Mouse (Mus musculus): ENCODE results near the gene Cysltr2. TPM values are rescaled to one million over a fixed set of nuclear protein-coding genes. Genes with fewer than 3 reads are reported as not detected.

The Cysltr2 gene
- total and polyA plus RNA-seq, 3 experiments: 0.22 TPM; not detected in 2

GRCm38 (mm10) chr14:73094802-73095550 is 46.1 kb upstream of the Cysltr2 start:
- no peak overlapping the region for H3K27ac ChIP-seq (ENCODE audit: control insufficient read depth, low read depth, low read length)
- DNase-seq (ENCODE audit: low read depth, low spot score): no peak
- TF ChIP-seq RAD21 (IDR thresholded peaks at IDR 0.05; ENCODE audit: low read depth, low read length) (no peak), HCFC1 (IDR thresholded peaks at IDR 0.05; ENCODE audit: low read depth, low read length) (no peak), CTCF (IDR thresholded peaks at IDR 0.05 in 2 of 3, conservative IDR thresholded peaks at IDR 0.05 in 1 of 3; ENCODE audit: control insufficient read depth in 1 of 3, insufficient read depth in 1 of 3, low read depth in 2 of 3, low read length in 3 of 3, poor library complexity in 1 of 3, severe bottlenecking in 1 of 3) (no peak), POLR2AphosphoS5 (IDR thresholded peaks at IDR 0.05; ENCODE audit: borderline replicate concordance, low read depth, low read length) (no peak), USF1 (IDR thresholded peaks at IDR 0.05; ENCODE audit: low read depth, low read length) (no peak), JUND (IDR thresholded peaks at IDR 0.05; ENCODE audit: low read depth, low read length) (no peak), NELFE (IDR thresholded peaks at IDR 0.05; ENCODE audit: low read depth, low read length) (no peak), ELF1 (IDR thresholded peaks at IDR 0.05; ENCODE audit: low read depth, low read length) (no peak)
- H3K9ac ChIP-seq (ENCODE audit: control insufficient read depth, low read depth, low read length, poor library complexity, severe bottlenecking): no peak overlapping the region
- no peaks in the 10 kb centered on the region for H3K36me3 ChIP-seq (ENCODE audit: control insufficient read depth in 1 of 2, insufficient read depth in 2 of 2, low read length in 2 of 2)
- no peaks in the 10 kb centered on the region for H3K9me3 ChIP-seq (replicated peaks; ENCODE audit: insufficient read depth, low read length)
- no peaks in the 10 kb centered on the region for H3K79me2 ChIP-seq (ENCODE audit: control insufficient read depth, insufficient read depth, low read length, poor library complexity)
- H3K27me3 ChIP-seq (ENCODE audit: control insufficient read depth in 1 of 2, insufficient read depth in 2 of 2, low read length in 2 of 2): peaks cover 0 to 2% of the 10 kb centered on the region in 2 experiments; a peak in 1 of 4 replicates
- no peak overlapping the region for H3K4me3 ChIP-seq (ENCODE audit: control insufficient read depth in 1 of 2, insufficient read depth in 1 of 2, low read depth in 2 of 2, low read length in 2 of 2)
- H3K4me1 ChIP-seq (ENCODE audit: control insufficient read depth in 1 of 2, insufficient read depth in 2 of 2, low read length in 2 of 2): no peaks in the 10 kb centered on the region

- Histone ChIP-seq H3K4me1 (ENCODE audit: control insufficient read depth in 1 of 2, insufficient read depth in 2 of 2, low read length in 2 of 2) (no peaks in the 10 kb centered on the region), H3K9ac (ENCODE audit: control insufficient read depth, low read depth, low read length, poor library complexity, severe bottlenecking) (no peak overlapping the region)
- no peak for DNase-seq (ENCODE audit: low read depth, low spot score)
These were observed 44.0 kb upstream of the Cysltr2 start for GRCm38 (mm10) chr14:73092871-73093270.

GRCm38 (mm10) chr14:73088224-73088623 is 39.3 kb upstream of the Cysltr2 start:
- no peaks in the 10 kb centered on the region for H3K9me3 ChIP-seq (replicated peaks; ENCODE audit: insufficient read depth, low read length)
- no peak overlapping the region for H3K4me3 ChIP-seq (ENCODE audit: control insufficient read depth in 1 of 2, insufficient read depth in 1 of 2, low read depth in 2 of 2, low read length in 2 of 2)
- H3K4me1 ChIP-seq (ENCODE audit: control insufficient read depth in 1 of 2, insufficient read depth in 2 of 2, low read length in 2 of 2): no peaks in the 10 kb centered on the region
- H3K27me3 ChIP-seq (ENCODE audit: control insufficient read depth in 1 of 2, insufficient read depth in 2 of 2, low read length in 2 of 2): no peaks in the 10 kb centered on the region; a peak in 1 of 4 replicates
- H3K36me3 ChIP-seq (ENCODE audit: control insufficient read depth in 1 of 2, insufficient read depth in 2 of 2, low read length in 2 of 2): no peaks in the 10 kb centered on the region
- no peak for DNase-seq (ENCODE audit: low read depth, low spot score)
- no peaks in the 10 kb centered on the region for H3K79me2 ChIP-seq (ENCODE audit: control insufficient read depth, insufficient read depth, low read length, poor library complexity)
- no peak overlapping the region for H3K27ac ChIP-seq (ENCODE audit: control insufficient read depth, low read depth, low read length)
- H3K9ac ChIP-seq (ENCODE audit: control insufficient read depth, low read depth, low read length, poor library complexity, severe bottlenecking): no peak overlapping the region
- no peak for TF ChIP-seq NRF1 (IDR thresholded peaks at IDR 0.05; ENCODE audit: insufficient read depth, low read depth, low read length, poor library complexity, severe bottlenecking)
- TF ChIP-seq CHD1 (IDR thresholded peaks at IDR 0.05; ENCODE audit: low read depth, low read length): no peak
- TF ChIP-seq TCF12 (IDR thresholded peaks at IDR 0.05; ENCODE audit: low read depth, low read length): no peak
- no peak for TF ChIP-seq RCOR1 (IDR thresholded peaks at IDR 0.05; ENCODE audit: low read depth, low read length)
- no peak for TF ChIP-seq TAL1 (IDR thresholded peaks at IDR 0.05; ENCODE audit: low read length)
- TF ChIP-seq CHD2 (IDR thresholded peaks at IDR 0.05; ENCODE audit: low read length): no peak
- TF ChIP-seq NELFE (IDR thresholded peaks at IDR 0.05; ENCODE audit: low read depth, low read length): no peak
- TF ChIP-seq HCFC1 (IDR thresholded peaks at IDR 0.05; ENCODE audit: low read depth, low read length): no peak

More at GRCm38 (mm10) chr14:73092871-73093270, 44.0 kb upstream of the Cysltr2 start:
- no peak overlapping the region for H3K27ac ChIP-seq (ENCODE audit: control insufficient read depth, low read depth, low read length)
- no peak for TF ChIP-seq ELF1 (IDR thresholded peaks at IDR 0.05; ENCODE audit: low read depth, low read length)
- peaks cover 0 to 2% of the 10 kb centered on the region in 2 experiments; a peak in 1 of 4 replicates for H3K27me3 ChIP-seq (ENCODE audit: control insufficient read depth in 1 of 2, insufficient read depth in 2 of 2, low read length in 2 of 2)
- no peaks in the 10 kb centered on the region for H3K36me3 ChIP-seq (ENCODE audit: control insufficient read depth in 1 of 2, insufficient read depth in 2 of 2, low read length in 2 of 2)
- no peak overlapping the region for H3K4me3 ChIP-seq (ENCODE audit: control insufficient read depth in 1 of 2, insufficient read depth in 1 of 2, low read depth in 2 of 2, low read length in 2 of 2)
- no peaks in the 10 kb centered on the region for H3K9me3 ChIP-seq (replicated peaks; ENCODE audit: insufficient read depth, low read length)
- no peaks in the 10 kb centered on the region for H3K79me2 ChIP-seq (ENCODE audit: control insufficient read depth, insufficient read depth, low read length, poor library complexity)
